Mouse (Mus musculus) lung, adult 2 months (tissue): ENCODE data around the gene Gm20388.

Experiments
- CTCF ChIP-seq: fragments of 200-500 bp; IDR thresholded peaks from 2 replicates; pipeline ENCODE4 v1.5.1; 2011; ENCODE audit warnings: mild to moderate bottlenecking, low read length, control low read depth; ENCODE audit not compliant: insufficient read depth
- POLR2A ChIP-seq: fragments of 200-500 bp; IDR thresholded peaks from 2 replicates; pipeline ENCODE4 v1.6.1; 2011; ENCODE audit warnings: low read depth, mild to moderate bottlenecking, control low read depth, low read length, borderline replicate concordance; ENCODE audit errors: extremely low read depth

DNA sequence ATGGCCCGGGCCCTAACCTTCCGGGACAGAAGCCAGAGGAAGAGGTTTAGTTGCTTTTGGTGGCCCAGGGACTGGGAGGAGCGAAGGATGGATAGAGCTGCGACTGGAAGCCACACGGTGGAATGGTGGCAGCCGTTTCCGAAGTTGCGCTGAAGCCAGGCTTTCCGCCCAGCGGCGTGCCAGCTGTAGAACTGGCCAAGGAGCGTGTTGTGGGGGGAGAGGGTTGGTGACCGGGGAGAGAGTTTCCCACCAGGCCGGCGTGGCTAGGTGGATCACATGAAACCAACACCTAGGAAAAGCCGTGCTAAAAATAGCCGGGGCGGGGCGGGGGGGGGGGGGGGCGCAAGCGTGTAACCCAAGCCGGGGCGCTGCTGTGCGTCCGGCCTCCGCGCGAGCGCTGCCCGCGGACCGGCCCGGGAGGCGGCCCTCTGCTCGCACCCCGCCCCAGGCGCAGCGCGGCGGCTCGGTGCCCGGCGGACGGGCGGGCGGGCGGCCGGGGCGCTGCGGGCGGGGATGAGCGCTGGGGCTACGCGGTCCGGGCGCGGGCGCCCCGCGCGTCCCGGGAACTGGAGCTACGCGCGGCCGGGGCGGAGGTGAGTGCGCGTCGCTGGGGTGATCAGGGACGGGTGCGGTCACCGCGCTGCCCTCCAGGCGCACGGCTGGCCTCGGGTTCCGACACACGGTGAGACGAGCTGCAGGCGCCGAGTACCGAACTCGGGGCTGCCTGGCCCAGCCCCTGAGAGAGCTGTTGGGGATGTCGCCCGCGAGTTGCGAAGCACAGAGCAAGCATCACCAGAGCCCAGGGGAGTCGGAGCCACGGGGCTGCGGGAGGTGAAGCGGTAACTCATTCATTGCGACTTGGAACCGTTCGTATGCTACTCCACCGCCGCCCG lies 2319.4 kb downstream of the Gm20388 start:
- TF ChIP-seq CTCF, result no peak
- no peak for TF ChIP-seq POLR2A
